9 mouse cellular contexts compared by ENCODE assay signal in the genomic region with DNA sequence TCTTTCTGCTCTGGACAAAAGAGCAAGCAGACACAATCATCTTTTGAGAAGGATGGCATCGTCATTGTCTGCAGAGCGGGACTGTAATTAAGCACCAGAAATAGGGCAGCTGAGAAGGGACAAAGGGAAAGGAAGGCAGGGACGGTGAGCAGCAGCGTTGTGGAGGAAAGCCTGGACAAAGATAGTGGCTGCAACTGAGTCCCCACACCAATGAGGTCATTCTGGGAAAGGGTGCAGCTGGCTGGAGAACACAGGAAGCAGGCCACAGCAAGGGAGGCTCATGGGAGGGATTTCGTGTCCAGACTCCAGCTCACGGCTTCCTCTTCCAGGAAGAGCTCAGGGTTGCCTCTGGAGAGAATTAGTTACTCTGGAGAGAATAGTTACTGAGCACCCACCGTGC. TPM values are rescaled to one million over a fixed set of nuclear protein-coding genes. Genes with fewer than 3 reads are reported as not detected.
A peak's percentile ranks its signal among the peaks of the same experiment; 100 is the strongest.
DNase-seq lines count a peak whose midpoint lies in the region; ATAC-seq lines count a peak whose summit lies in the region.
"Had no signal": no experiment of that assay in that cellular context is flagged by ENCODE, and none has a peak within 500 bp of the region (broad histone marks: within the 10 kb centered on the region; RNA-seq: fewer than 3 reads in every experiment).

No protein-coding gene starts in this region.

- H3K9me3 ChIP-seq in hindbrain, embryonic 10.5 days: no peaks in the 10 kb centered on the region
- no peaks in the 10 kb centered on the region for H3K9me3 ChIP-seq in hindbrain, embryonic 16.5 days (ENCODE audit: control insufficient read depth, low read length)
- H3K9me3 ChIP-seq in hindbrain, embryonic 14.5 days (ENCODE audit: control insufficient read depth, low read length): no peaks in the 10 kb centered on the region
- H3K9me3 ChIP-seq in forebrain, embryonic 16.5 days (ENCODE audit: control insufficient read depth, low read length): no peaks in the 10 kb centered on the region

- H3K36me3 ChIP-seq in hindbrain, embryonic 10.5 days: no peaks in the 10 kb centered on the region
- H3K36me3 ChIP-seq in hindbrain, embryonic 16.5 days (ENCODE audit: control insufficient read depth, insufficient read depth, low read length): no peaks in the 10 kb centered on the region
- no peaks in the 10 kb centered on the region for H3K36me3 ChIP-seq in hindbrain, embryonic 14.5 days (replicated peaks; ENCODE audit: control insufficient read depth, insufficient read depth)
- H3K36me3 ChIP-seq in forebrain, embryonic 16.5 days (ENCODE audit: control insufficient read depth, insufficient read depth): no peaks in the 10 kb centered on the region

- H3K27me3 ChIP-seq in hindbrain, embryonic 10.5 days (ENCODE audit: insufficient read depth, poor library complexity, severe bottlenecking): peaks cover 4% of the 10 kb centered on the region; the same call in 1 of the 2 replicates
- H3K27me3 ChIP-seq in hindbrain, embryonic 16.5 days (replicated peaks; ENCODE audit: control insufficient read depth, insufficient read depth, low read length): peaks cover 2% of the 10 kb centered on the region; the same call in 1 of the 2 replicates
- H3K27me3 ChIP-seq in hindbrain, embryonic 14.5 days (ENCODE audit: control insufficient read depth, insufficient read depth, low read length): peaks cover 6% of the 10 kb centered on the region
- H3K27me3 ChIP-seq in forebrain, embryonic 16.5 days (replicated peaks; ENCODE audit: control insufficient read depth, insufficient read depth, low read length): 0 out of 2 replicates have a peak, but pooled peaks cover 3% of the 10 kb centered on the region

- no peak overlapping the region for H3K9ac ChIP-seq in hindbrain, embryonic 16.5 days (ENCODE audit: low read depth, low read length)
- no peak overlapping the region for H3K9ac ChIP-seq in hindbrain, embryonic 14.5 days
- H3K9ac ChIP-seq in forebrain, embryonic 16.5 days (replicated peaks; ENCODE audit: low read depth, low read length): no peak overlapping the region

- peak overlapping the region; percentile 87 for H3K27ac ChIP-seq in hindbrain, embryonic 10.5 days
- no peak overlapping the region for H3K27ac ChIP-seq in hindbrain, embryonic 16.5 days (ENCODE audit: low read depth, low read length)
- H3K27ac ChIP-seq in hindbrain, embryonic 14.5 days: 0 out of 2 replicates have a peak overlapping the region, but pooled peaks have one; percentile 14
- H3K27ac ChIP-seq in forebrain, embryonic 16.5 days (ENCODE audit: low read length): no peak overlapping the region

- no peak for ATAC-seq in hindbrain, embryonic 16.5 days
- ATAC-seq in hindbrain, embryonic 14.5 days (ENCODE audit: low FRiP score): no peak
- no peak for ATAC-seq in forebrain, embryonic 16.5 days

- no peak overlapping the region for H3K4me2 ChIP-seq in hindbrain, embryonic 16.5 days (ENCODE audit: low read length)
- no peak overlapping the region for H3K4me2 ChIP-seq in hindbrain, embryonic 14.5 days (replicated peaks)
- no peak overlapping the region for H3K4me2 ChIP-seq in forebrain, embryonic 16.5 days (ENCODE audit: low read length)

- 37% methylated on average over 7 of the region's 7 CpGs for WGBS in hindbrain, embryonic 10.5 days
- 23% methylated on average over 7 of the region's 7 CpGs for WGBS in hindbrain, embryonic 16.5 days
- WGBS in hindbrain, embryonic 14.5 days: 21% methylated on average over 7 of the region's 7 CpGs
- WGBS in forebrain, embryonic 16.5 days: 24% methylated on average over 7 of the region's 7 CpGs

- no peak overlapping the region for H3K4me3 ChIP-seq in hindbrain, embryonic 10.5 days
- H3K4me3 ChIP-seq in hindbrain, embryonic 16.5 days (ENCODE audit: low read length): no peak overlapping the region
- H3K4me3 ChIP-seq in hindbrain, embryonic 14.5 days (replicated peaks; ENCODE audit: low read length): no peak overlapping the region
- H3K4me3 ChIP-seq in forebrain, embryonic 16.5 days (replicated peaks; ENCODE audit: low read length): no peak overlapping the region

- DNase-seq in hindbrain, embryonic 10.5 days (ENCODE audit: low spot score): peak; percentile 38
- peak; percentile 45 for DNase-seq in embryo, embryonic 10.5 days (ENCODE audit: low spot score)
- peak; percentile 37 to 59 for DNase-seq in heart, adult 9 months (ENCODE audit: low spot score in 2 of 2)
- DNase-seq in hindbrain, embryonic 14.5 days (ENCODE audit: low spot score): no peak
- DNase-seq in kidney, postnatal 10 days: no peak
- DNase-seq in cerebellum, postnatal 14 days: no peak

- peaks cover 44% of the 10 kb centered on the region for H3K4me1 ChIP-seq in hindbrain, embryonic 10.5 days (replicated peaks)
- H3K4me1 ChIP-seq in hindbrain, embryonic 16.5 days (ENCODE audit: control insufficient read depth, insufficient read depth, low read depth, low read length): peaks cover 3% of the 10 kb centered on the region
- peaks cover 6% of the 10 kb centered on the region; the same call in 1 of the 2 replicates for H3K4me1 ChIP-seq in hindbrain, embryonic 14.5 days (replicated peaks; ENCODE audit: control insufficient read depth, insufficient read depth, low read length)
- peaks cover 12% of the 10 kb centered on the region for H3K4me1 ChIP-seq in forebrain, embryonic 16.5 days (replicated peaks; ENCODE audit: control insufficient read depth, insufficient read depth, low read length)

RNA-seq across cellular contexts. Expression of gene Irx6, which starts 49.9 kb away (rescaled TPM):
- 0.90 and 0.99 TPM in 2 replicates for polyA plus RNA-seq in hindbrain, embryonic 10.5 days (2016; fragmentation: Nextera tagmentation; extraction: Ambion mirVana)
- polyA plus RNA-seq in hindbrain, embryonic 16.5 days (2015; fragmentation: Nextera tagmentation; extraction: Ambion mirVana): 0.66 and 0.84 TPM in 2 replicates
- 0.86 and 2.3 TPM in 2 replicates for polyA plus RNA-seq in hindbrain, embryonic 14.5 days (2014; fragmentation: Nextera tagmentation; extraction: Ambion mirVana)
- polyA plus RNA-seq in forebrain, embryonic 16.5 days (2015; fragmentation: Nextera tagmentation; extraction: Ambion mirVana): 0.14 and 0.16 TPM in 2 replicates
- polyA plus RNA-seq: testis, adult 2 months had no signal

Comparison
In these comparisons a context has a peak if more than half of its experiments do, and no peak if none do; other contexts are left out.
1. DNase-seq: peak in hindbrain, embryonic 10.5 days (single experiment), embryo, embryonic 10.5 days (single experiment) and heart, adult 9 months (2 of 2); none in hindbrain, embryonic 14.5 days (single experiment), kidney, postnatal 10 days (single experiment) and cerebellum, postnatal 14 days (0 of 2).
2. H3K27ac ChIP-seq: peak in hindbrain, embryonic 10.5 days (single experiment) and hindbrain, embryonic 14.5 days (single experiment); none in hindbrain, embryonic 16.5 days (single experiment) and forebrain, embryonic 16.5 days (single experiment).